Mouse (Mus musculus) midbrain, embryonic 16.5 days (tissue): Measurements from ENCODE around the gene Trmt1. TPM values are rescaled to one million over a fixed set of nuclear protein-coding genes. Genes with fewer than 3 reads are reported as not detected.

ENCODE experiments used
- ATAC-seq: fragments of 200-750 bp; cut with Nextera tagmentation; 2 replicates; pipeline ENCODE4 v1.8.0; 2017; ENCODE audit warnings: moderate TSS enrichment
- H3K27ac ChIP-seq: fragments of 300-500 bp; sonication (generic); 2 replicates; pipeline ENCODE4 v1.5.1; 2014; ENCODE audit warnings: mild to moderate bottlenecking, low read length, mixed read lengths
- H3K27me3 ChIP-seq: fragments of 300-500 bp; sonication (generic); 2 replicates; pipeline ENCODE4 v1.6.1; 2014; ENCODE audit warnings: low read depth, low read length, mixed read lengths; ENCODE audit not compliant: control insufficient read depth, insufficient read depth
- H3K36me3 ChIP-seq: fragments of 300-500 bp; sonication (generic); 2 replicates; pipeline ENCODE4 v1.6.1; 2014; ENCODE audit warnings: mild to moderate bottlenecking, low read length, moderate library complexity, mixed read lengths; ENCODE audit not compliant: control insufficient read depth, insufficient read depth
- H3K4me1 ChIP-seq: fragments of 300-500 bp; sonication (generic); 2 replicates; pipeline ENCODE4 v1.6.1; 2014; ENCODE audit warnings: mild to moderate bottlenecking, low read length, mixed read lengths; ENCODE audit not compliant: control insufficient read depth, insufficient read depth
- H3K4me2 ChIP-seq: fragments of 300-500 bp; sonication (generic); 2 replicates; pipeline ENCODE4 v1.6.1; 2014; ENCODE audit warnings: mild to moderate bottlenecking, low read length, mixed read lengths
- H3K4me3 ChIP-seq: fragments of 300-500 bp; sonication (generic); 2 replicates; pipeline ENCODE4 v1.5.1; 2014; ENCODE audit warnings: low read depth, mild to moderate bottlenecking, low read length, moderate library complexity, mixed read lengths
- H3K9ac ChIP-seq: fragments of 300-500 bp; sonication (generic); 2 replicates; pipeline ENCODE4 v1.6.1; 2014; ENCODE audit warnings: low read depth, low read length, mixed read lengths
- H3K9me3 ChIP-seq: fragments of 300-500 bp; sonication (generic); replicated peaks from 2 replicates; pipeline ENCODE4 v1.6.1; 2014; ENCODE audit warnings: mild to moderate bottlenecking, low read length, mixed read lengths; ENCODE audit not compliant: control insufficient read depth, poor library complexity, severe bottlenecking
- WGBS: fragments of 180-500 bp; shearing (Covaris S2); extraction: QIAGEN DNeasy Blood & Tissue Kit; methylation state at CpG from one replicate; pipeline ENCODE4 v1.1.7; 2014; 5-methylcytosine and 5-hydroxymethylcytosine counted together
- polyA plus RNA-seq: library from polyadenylated mRNA; unstranded; fragments of >200 nt; fragmentation: Nextera tagmentation; extraction: Ambion mirVana; gene quantifications from 2 replicates; pipeline ENCODE4 v1.2.1, GENCODE M21; 2015

The Trmt1 gene
- polyA plus RNA-seq, 1 experiment from 2014 or later, result 68.1 TPM

DNA sequence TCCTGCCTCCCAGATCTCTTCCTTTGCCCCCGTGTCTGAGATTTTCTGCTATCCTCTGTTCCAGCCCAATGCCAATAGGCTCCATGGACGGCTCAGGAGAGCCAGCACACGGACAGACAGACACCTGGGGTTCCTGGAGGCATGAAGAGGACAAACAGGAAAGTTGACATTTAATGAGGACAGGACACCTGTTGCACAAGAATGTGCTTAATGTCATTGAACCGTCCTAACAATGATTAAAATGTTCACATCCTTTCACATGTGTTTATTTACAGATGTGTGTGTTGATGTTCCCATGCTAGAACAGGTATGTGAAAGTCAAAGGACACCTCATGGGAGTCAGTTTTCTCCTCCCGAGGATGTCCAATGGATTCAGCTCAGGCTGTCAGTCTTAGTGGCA lies 43.1 kb upstream of the Trmt1 start:
- Histone ChIP-seq H3K27me3 (no peaks in the 10 kb centered on the region), H3K4me3 (no peak overlapping the region), H3K4me1 (peaks cover 11% of the 10 kb centered on the region), H3K27ac (no peak overlapping the region), H3K36me3 (no peaks in the 10 kb centered on the region), H3K9me3 (no peaks in the 10 kb centered on the region), H3K4me2 (no peak overlapping the region), H3K9ac (no peak overlapping the region)
- ATAC-seq, result no peak
- 74% methylated on average over 5 of the region's 5 CpGs for WGBS

DNA sequence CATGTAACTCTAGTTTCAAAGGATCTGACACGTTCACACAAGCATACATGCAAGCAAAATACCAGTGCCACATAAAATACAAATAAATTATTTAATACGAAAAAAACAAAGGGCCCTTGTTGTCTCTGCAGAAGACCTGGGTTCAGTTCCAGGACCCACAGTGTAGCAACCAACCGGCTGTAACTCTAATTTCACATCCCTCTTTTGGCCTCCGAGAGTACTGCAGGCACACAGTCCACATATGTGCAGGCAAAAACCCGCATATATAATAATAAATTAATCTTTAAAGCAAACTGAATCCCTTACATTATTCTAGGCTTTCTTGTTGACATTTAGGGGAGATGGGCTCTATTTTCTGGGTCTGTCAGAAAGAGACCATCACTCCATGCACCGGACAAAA lies 39.3 kb upstream of the Trmt1 start:
- peaks cover 5% of the 10 kb centered on the region for H3K4me1 ChIP-seq
- H3K27me3 ChIP-seq, result no peaks in the 10 kb centered on the region
- no peak overlapping the region for H3K9ac ChIP-seq
- H3K4me3 ChIP-seq, result no peak overlapping the region
- no peak overlapping the region for H3K27ac ChIP-seq
- H3K9me3 ChIP-seq, result no peaks in the 10 kb centered on the region
- H3K36me3 ChIP-seq, result no peaks in the 10 kb centered on the region
- no peak for ATAC-seq
- peak overlapping the region; percentile 51; the same call in 1 of the 2 replicates for H3K4me2 ChIP-seq
- WGBS, result 52% methylated on average over 6 of the region's 6 CpGs

DNA sequence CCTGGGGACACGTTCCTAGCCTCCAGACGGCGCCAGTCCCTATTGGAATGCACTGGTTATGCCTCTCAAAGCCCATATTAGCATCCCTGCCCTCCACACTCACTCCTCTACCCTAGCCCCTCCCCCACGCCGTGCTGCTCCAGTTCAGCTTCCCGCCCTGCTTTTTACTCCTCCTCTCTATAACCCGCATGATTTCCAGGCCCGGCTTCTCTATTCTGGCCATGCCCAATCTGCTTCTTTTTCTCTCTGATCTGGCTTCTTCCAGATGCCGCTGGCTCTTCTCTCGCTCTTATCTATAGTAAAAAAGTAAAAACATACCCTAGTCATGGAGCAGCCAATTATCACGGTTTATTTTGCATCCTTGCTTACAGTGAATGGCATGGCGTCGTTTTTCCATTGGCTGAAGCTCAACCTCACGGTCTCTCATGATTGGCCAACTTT lies 38.6 kb upstream of the Trmt1 start:
- Histone ChIP-seq H3K27me3 (no peaks in the 10 kb centered on the region), H3K9ac (peak overlapping the region; percentile 43), H3K36me3 (no peaks in the 10 kb centered on the region), H3K9me3 (no peaks in the 10 kb centered on the region), H3K4me3 (peak overlapping the region; percentile 28), H3K27ac (no peak overlapping the region), H3K4me1 (peaks cover 5% of the 10 kb centered on the region), H3K4me2 (peak overlapping the region; percentile 51)
- ATAC-seq, result peak; percentile 53; the same call in 1 of the 2 replicates
- 2% methylated on average over 14 of the region's 14 CpGs for WGBS

DNA sequence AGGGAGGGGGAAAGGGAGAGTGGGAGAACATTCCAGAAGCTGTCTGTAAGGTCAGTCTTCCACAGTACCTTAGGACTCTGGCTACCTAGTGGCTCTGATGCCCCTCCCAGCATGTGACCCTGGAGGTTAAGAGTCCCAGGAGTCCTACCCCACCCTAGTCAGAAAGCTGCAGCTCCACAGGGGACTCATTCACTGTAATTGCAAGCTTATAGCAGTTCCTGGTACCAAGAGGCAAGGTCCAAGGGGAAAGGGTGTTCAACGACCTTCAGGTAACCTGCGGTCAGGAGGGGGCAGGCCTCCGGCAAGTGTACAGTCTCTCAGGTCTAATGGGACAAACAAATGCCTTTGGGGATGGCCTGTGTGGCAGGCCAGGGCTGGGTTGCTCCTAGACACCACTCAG lies 35.9 kb upstream of the Trmt1 start:
- H3K4me3 ChIP-seq, result no peak overlapping the region
- no peaks in the 10 kb centered on the region for H3K36me3 ChIP-seq
- ATAC-seq, result no peak
- WGBS, result 45% methylated on average over 3 of the region's 3 CpGs
- no peaks in the 10 kb centered on the region for H3K9me3 ChIP-seq
- no peak overlapping the region for H3K9ac ChIP-seq
- H3K27ac ChIP-seq, result no peak overlapping the region
- H3K4me1 ChIP-seq, result peaks cover 5% of the 10 kb centered on the region
- H3K27me3 ChIP-seq, result no peaks in the 10 kb centered on the region
- no peak overlapping the region for H3K4me2 ChIP-seq

DNA sequence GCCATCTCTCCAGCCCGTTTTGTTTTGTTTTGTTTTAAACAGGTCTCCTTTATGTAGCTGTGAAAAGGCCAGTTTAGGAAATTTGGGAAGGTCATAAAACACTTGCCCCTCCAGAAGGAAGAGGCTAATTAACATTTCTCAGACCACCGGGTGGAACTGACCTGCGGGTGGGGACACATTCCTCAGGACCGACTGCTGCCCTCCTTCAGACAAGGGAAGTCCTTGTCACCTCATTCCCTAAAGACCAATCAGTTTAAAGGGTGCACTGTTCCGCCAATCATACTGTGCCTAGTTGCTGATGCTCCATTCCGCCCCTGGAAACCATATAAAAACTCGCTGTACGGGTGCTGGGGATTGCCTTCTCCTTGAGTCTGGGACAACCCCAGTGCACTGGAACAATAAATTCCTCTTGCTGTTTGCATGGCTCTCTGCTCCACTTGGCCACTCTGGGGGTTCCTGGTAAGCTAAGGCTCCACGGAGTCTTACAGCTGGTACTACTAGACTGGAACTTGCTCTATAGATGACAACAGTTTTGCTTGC lies 32.9 kb upstream of the Trmt1 start:
- 71% methylated on average over 9 of the region's 9 CpGs for WGBS
- Histone ChIP-seq H3K4me1 (peaks cover 11% of the 10 kb centered on the region; the same call in 1 of the 2 replicates), H3K9ac (no peak overlapping the region), H3K4me2 (no peak overlapping the region), H3K9me3 (no peaks in the 10 kb centered on the region), H3K4me3 (no peak overlapping the region), H3K36me3 (no peaks in the 10 kb centered on the region), H3K27me3 (0 out of 2 replicates have a peak, but pooled peaks cover 3% of the 10 kb centered on the region), H3K27ac (no peak overlapping the region)
- no peak for ATAC-seq

DNA sequence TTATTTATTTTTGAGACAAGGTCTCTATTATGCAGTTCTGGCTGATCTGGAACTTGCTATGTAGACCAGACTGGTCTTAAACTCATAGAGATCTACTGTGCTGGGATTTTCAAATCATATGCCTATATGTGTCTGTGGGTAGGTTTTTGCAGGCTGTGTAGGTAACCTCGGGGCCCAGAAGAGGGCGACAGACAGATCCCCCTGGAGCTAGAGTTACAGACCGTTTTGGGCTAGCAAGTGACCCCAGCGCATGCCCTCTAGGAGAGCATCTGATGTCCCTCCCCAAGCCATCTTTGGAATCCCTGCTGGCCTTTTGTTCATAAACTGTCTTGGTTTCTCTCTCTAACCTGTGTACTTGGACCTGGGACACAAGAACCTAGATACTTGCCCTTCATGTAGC lies 31.5 kb upstream of the Trmt1 start:
- no peaks in the 10 kb centered on the region for H3K9me3 ChIP-seq
- H3K36me3 ChIP-seq, result no peaks in the 10 kb centered on the region
- no peak overlapping the region for H3K4me2 ChIP-seq
- H3K27me3 ChIP-seq, result 0 out of 2 replicates have a peak, but pooled peaks cover 3% of the 10 kb centered on the region
- ATAC-seq, result no peak
- peaks cover 11% of the 10 kb centered on the region; the same call in 1 of the 2 replicates for H3K4me1 ChIP-seq
- H3K27ac ChIP-seq, result no peak overlapping the region
- H3K9ac ChIP-seq, result no peak overlapping the region
- 25% methylated on average over 4 of the region's 4 CpGs for WGBS
- H3K4me3 ChIP-seq, result no peak overlapping the region

DNA sequence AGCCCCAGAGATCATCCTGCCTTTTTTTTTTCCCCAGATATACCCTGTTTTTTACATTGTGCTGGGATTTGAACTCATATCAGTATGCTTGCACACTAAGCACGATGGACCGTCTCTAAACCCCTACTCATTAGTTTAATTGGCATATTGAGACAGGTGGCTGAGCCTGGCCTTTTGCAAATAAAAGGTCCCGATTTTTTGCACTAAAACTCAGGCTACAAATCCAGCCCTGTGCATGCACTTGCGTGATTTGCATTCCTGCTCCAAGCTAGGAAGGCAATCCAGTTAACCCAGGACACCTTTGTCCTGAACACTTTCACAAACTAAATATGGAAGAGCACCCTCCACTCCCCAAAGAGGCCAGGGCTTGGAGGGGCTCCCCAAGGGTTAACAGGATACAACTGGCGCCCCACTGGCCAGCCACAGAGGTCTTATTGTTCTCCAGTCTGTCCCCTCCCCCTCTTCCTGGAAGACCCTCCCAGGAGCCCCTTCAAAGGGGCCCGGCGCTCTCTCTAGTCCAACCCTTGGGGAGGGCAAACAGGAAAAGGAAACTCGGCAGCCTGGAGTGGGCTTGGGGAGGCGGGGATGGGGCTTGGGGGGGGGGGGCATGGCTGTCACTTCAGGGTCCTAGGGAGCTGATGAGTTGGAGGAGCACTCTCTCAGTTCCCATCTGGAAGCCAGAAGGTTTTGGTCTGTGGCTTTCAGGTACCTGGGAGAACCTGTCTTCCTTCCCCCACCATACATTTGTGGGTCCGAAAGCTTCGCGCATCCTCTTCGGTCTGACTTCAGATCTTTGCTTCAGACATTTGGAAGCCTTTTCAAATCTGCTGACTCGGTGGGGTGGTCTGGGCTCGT lies 30.5 kb upstream of the Trmt1 start:
- peak overlapping the region; percentile 48; the same call in 1 of the 2 replicates for H3K9ac ChIP-seq
- H3K4me1 ChIP-seq, result peaks cover 16% of the 10 kb centered on the region; the same call in 1 of the 2 replicates
- peak overlapping the region; percentile 47 for H3K4me2 ChIP-seq
- H3K27ac ChIP-seq, result peak overlapping the region; percentile 74
- H3K27me3 ChIP-seq, result 0 out of 2 replicates have a peak, but pooled peaks cover 3% of the 10 kb centered on the region
- H3K36me3 ChIP-seq, result no peaks in the 10 kb centered on the region
- WGBS, result 1% methylated on average over 15 of the region's 15 CpGs
- no peaks in the 10 kb centered on the region for H3K9me3 ChIP-seq
- peak; percentile 52; the same call in 1 of the 2 replicates for ATAC-seq
- peak overlapping the region; percentile 30 for H3K4me3 ChIP-seq

DNA sequence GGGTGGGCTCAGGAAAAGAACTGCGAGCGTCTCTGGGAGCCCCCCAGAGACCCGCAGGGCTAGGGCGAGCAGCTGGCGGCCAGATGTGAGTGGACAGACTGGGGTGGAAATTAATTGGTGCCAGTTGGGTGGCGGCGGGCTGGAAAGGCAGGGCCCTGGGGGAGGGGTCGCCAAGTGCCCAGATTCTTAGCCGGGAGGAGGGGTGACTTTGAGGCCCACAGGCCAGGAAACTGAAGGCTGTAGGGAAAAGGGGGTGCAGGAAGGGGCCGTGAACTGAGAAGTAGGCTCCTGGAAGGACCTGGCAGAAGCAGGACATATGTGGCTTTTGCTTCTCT lies 29.9 kb upstream of the Trmt1 start:
- ATAC-seq, result no peak
- Histone ChIP-seq H3K4me3 (peak overlapping the region; percentile 30), H3K9ac (peak overlapping the region; percentile 48; the same call in 1 of the 2 replicates), H3K36me3 (no peaks in the 10 kb centered on the region), H3K9me3 (no peaks in the 10 kb centered on the region), H3K4me2 (peak overlapping the region; percentile 47), H3K4me1 (peaks cover 20% of the 10 kb centered on the region), H3K27me3 (0 out of 2 replicates have a peak, but pooled peaks cover 3% of the 10 kb centered on the region), H3K27ac (peak overlapping the region; percentile 74)
- 2% methylated on average over 10 of the region's 10 CpGs for WGBS

DNA sequence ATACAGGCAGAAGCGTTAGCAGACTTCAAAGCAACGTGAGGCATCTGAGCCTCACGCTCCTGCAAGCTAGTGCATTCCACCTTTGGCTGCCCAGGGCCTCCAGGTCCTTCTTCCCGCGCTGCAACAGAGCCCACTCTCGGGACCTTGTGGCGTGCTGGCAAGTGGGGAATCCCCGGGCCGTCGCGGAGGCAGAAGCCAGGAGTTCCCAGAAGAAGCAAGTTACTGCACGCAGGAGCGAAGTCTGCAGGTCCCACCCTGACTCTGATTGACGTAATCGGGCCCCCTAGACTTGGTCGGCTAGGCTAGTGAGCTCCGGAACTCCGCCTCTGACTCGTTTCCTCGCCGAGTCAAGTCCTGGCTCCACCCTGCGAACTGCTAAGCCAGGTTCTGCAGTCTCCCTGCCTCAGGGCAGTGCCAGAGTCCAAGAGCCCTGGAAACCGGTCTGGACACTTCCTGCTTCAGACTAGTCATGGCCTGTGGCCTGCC lies 29.4 kb upstream of the Trmt1 start:
- ATAC-seq, result 0 out of 2 replicates have a peak, but pooled peaks have one; percentile 15
- no peaks in the 10 kb centered on the region for H3K36me3 ChIP-seq
- 4% methylated on average over 23 of the region's 23 CpGs for WGBS
- H3K27me3 ChIP-seq, result peaks cover 3% of the 10 kb centered on the region; the same call in 1 of the 2 replicates
- H3K4me3 ChIP-seq, result peak overlapping the region; percentile 30
- H3K27ac ChIP-seq, result peak overlapping the region; percentile 74
- H3K9me3 ChIP-seq, result no peaks in the 10 kb centered on the region
- H3K4me2 ChIP-seq, result peak overlapping the region; percentile 47
- H3K4me1 ChIP-seq, result peaks cover 24% of the 10 kb centered on the region
- peak overlapping the region; percentile 48; the same call in 1 of the 2 replicates for H3K9ac ChIP-seq
